Mouse (Mus musculus) CD4-positive, CD25-positive, alpha-beta regulatory T cell, adult 4 months (primary cell): ENCODE measurements around the gene Anks1. TPM values are rescaled to one million over a fixed set of nuclear protein-coding genes. Genes with fewer than 3 reads are reported as not detected.

Experiments
- ATAC-seq: one replicate; pipeline ENCODE4 v1.8.0; 2017
- polyA plus RNA-seq, 2 experiments: library from polyadenylated mRNA; unstranded; fragments of 100-300 nt; shearing (Covaris generic); gene quantifications; one replicate each; pipeline ENCODE4 v1.2.1; 2017

Gene Anks1
- polyA plus RNA-seq, 2 experiments from 2014 or later, result 3.7 to 4.7 TPM

GRCm38 (mm10) chr17:28000851-28001250 lies 91.7 kb downstream of the Anks1 start:
- ATAC-seq, result no peak

GRCm38 (mm10) chr17:28005393-28005792 lies 96.3 kb downstream of the Anks1 start:
- ATAC-seq, result no peak

GRCm38 (mm10) chr17:28006208-28006607 lies 97.1 kb downstream of the Anks1 start:
- ATAC-seq, result no peak

GRCm38 (mm10) chr17:28006611-28007010 lies 97.5 kb downstream of the Anks1 start:
- ATAC-seq, result no peak

GRCm38 (mm10) chr17:28007179-28007811 lies 98.2 kb downstream of the Anks1 start:
- peak; percentile 75 for ATAC-seq

- ATAC-seq, result no peak
Measured at GRCm38 (mm10) chr17:28007857-28008564, 98.9 kb downstream of the Anks1 start.

- ATAC-seq, result no peak
Measured at GRCm38 (mm10) chr17:28008565-28008981, 99.5 kb downstream of the Anks1 start.

- no peak for ATAC-seq
Measured at GRCm38 (mm10) chr17:28009066-28009715, 100.1 kb downstream of the Anks1 start.

- ATAC-seq, result no peak
Measured at GRCm38 (mm10) chr17:28009716-28010114, 100.6 kb downstream of the Anks1 start.

- no peak for ATAC-seq
Measured at GRCm38 (mm10) chr17:28010925-28011324, 101.8 kb downstream of the Anks1 start.

GRCm38 (mm10) chr17:28012851-28013250 lies 103.7 kb downstream of the Anks1 start:
- ATAC-seq, result no peak

- peak; percentile 85 for ATAC-seq
Measured at GRCm38 (mm10) chr17:28013259-28013875, 104.3 kb downstream of the Anks1 start.

- ATAC-seq, result peak; percentile 5
Measured at GRCm38 (mm10) chr17:28014449-28014848, 105.3 kb downstream of the Anks1 start.

- ATAC-seq, result peak; percentile 76
Measured at GRCm38 (mm10) chr17:28015068-28015730, 106.1 kb downstream of the Anks1 start.

GRCm38 (mm10) chr17:28016056-28016797 lies 107.1 kb downstream of the Anks1 start:
- no peak for ATAC-seq

GRCm38 (mm10) chr17:28018344-28018743 lies 109.2 kb downstream of the Anks1 start:
- ATAC-seq, result no peak

- no peak for ATAC-seq
Measured at GRCm38 (mm10) chr17:28018776-28019175, 109.7 kb downstream of the Anks1 start.

- no peak for ATAC-seq
Measured at GRCm38 (mm10) chr17:28019785-28020696, 110.9 kb downstream of the Anks1 start.

GRCm38 (mm10) chr17:28021911-28022310 lies 112.8 kb downstream of the Anks1 start:
- ATAC-seq, result no peak

- ATAC-seq, result no peak
Measured at GRCm38 (mm10) chr17:28022854-28023655, 113.9 kb downstream of the Anks1 start.
